Mouse (Mus musculus): ENCODE measurements around the gene Ifnlr1.
"Not testable (repeated sequence)": the region's sequence is repeated elsewhere in the genome, so short reads cannot be mapped to it uniquely, and the experiment has no call there.

Gene Ifnlr1

DNA sequence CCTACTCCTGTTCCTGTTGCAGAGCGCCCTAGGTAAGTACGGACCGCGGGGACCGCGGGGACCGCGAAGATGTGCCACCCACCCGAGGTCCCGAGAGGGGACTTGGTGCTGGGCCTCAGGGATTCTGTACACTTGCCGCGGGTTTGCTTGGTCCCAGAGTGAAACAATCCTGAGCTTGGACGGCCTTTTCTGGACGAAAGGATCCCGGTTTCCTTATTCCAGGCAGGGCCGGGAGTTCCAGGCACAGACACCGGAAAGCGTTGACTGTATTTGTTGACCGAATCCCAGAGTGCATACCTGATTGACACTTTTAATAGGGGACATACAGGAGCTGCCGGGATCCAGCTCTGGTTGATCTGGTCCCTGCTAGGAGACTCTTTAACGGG is 474 bp downstream of the Ifnlr1 start:
- DNase-seq (ENCODE audit: low read depth), result no peak

DNA sequence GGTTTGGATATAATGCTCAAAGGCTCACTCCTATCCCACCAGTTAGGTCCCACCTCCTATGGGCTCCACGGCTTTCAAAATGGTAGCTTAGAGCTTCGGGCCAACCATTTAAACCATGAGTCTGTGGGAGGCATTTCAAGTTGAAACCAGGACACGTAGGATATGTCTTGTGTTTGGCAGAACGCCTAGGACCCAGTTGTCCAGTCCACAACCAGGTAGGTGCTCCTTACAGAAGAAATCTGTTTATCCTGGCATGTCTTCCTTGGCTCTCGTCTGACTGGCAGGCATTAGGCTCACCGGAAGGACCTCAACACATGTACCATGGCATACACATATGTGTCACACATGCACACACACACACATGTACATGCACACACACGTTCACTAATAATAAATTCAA is 3.7 kb downstream of the Ifnlr1 start:
- DNase-seq (ENCODE audit: low read depth), result no peak

DNA sequence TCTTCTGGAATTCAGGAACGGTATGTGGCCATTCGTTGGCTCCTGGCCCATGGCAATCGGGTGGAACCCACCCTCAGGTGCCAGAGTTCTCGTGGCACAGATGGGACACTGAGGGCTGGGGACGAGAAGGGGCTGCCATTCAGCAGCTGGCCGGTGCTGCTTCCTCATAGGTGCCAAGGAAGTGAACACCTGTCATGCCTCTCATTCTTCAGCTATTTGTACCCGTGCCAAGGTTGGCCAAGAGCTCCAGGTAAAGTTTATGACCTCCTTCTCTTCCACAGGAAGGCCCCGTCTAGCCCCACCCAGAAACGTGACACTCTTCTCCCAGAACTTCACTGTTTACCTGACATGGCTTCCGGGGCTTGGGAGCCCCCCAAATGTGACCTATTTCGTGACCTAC is 4.2 kb downstream of the Ifnlr1 start:
- DNase-seq (ENCODE audit: low read depth), result no peak

DNA sequence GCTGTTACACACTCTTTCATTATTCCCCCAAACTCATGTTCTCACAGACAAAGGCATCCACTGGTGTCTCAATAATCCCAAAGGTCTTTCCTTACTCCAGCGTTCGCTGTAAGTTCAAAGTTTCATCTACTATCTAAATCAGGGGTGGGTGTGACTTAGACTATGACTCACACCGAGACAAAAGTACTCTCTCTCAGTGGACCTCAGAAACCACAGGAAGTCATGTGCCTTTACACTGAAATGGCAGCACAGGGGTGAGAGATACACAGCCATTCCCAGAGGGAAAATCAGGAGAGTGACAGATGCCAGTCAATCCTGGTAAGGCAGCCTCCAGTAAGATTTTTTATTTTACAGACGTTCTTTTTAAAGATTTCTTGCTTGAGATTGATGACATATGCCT is 6.8 kb downstream of the Ifnlr1 start:
- no peak for DNase-seq (ENCODE audit: low read depth)

DNA sequence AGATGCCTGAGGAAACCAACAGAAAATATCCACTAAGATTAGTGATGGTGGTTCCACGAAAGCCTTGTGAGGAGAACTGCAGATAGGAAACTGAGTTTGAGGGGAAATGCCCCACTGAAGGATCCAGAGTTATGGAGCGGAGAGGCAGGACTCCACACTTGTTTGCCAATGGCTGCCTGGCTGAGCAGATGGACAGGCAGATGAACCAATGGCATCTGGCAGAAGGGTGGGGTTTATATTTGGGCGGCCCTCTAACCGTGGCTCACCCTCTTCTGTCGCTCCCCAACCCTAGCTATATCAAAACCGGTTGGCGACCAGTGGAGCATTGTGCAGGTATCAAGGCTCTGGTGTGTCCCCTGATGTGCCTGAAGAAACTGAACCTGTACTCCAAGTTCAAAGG is 12.4 kb downstream of the Ifnlr1 start:
- DNase-seq (ENCODE audit: low read depth), result no peak

DNA sequence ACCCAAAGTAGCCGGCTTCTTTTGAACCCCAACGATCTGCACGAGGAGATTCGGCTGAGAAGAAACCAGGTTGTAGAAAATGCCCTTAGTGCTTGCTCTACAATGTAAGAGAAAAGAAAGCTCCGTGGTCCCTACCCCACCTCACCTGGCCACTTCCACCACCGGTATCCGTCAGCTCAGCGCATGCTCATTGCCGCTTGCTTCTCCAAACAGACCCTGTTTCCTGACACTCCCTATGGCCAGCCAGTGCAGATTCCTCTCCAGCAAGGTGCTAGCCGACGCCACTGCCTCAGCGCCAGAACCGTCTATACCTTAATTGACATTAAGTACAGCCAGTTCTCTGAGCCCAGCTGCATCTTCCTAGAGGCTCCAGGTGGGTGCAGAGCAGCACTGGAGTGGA is 17.4 kb downstream of the Ifnlr1 start:
- no peak for DNase-seq (ENCODE audit: low read depth)

DNA sequence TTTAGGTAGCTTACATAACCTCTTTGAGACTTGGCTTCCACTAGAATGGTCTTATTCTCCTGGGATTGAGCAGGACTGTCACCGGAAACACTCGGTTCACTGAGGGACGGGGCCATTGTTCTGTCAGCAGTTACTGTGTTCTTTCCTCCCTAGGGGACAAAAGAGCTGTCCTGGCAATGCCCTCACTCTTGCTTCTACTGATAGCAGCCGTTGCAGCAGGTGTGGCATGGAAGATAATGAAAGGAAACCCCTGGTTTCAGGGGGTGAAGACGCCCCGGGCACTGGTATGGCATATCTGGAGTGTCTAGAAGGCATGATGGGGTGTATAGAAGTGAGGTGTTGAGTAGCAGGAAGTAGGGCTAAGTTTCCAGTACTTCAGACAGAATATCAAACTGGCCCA is 17.9 kb downstream of the Ifnlr1 start:
- DNase-seq (ENCODE audit: low read depth), result no peak

DNA sequence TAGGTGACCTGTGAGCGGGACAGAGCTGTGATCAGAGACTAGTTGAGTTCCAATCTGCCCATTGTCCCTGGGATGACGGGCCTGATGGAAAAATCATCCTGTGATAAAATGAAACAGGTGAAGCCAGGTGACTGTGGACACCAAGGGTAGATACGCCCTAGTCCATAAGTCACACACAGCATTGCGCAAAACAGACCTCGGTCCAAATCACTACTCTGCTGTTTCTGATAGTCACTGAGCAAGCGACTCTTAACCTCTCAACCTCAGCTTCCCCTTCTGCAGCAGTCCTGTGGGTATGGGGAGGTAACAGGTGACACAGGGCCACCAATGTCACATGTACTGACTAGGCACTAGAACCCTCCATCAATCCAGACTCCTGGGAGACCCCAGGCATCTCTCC is 20.0 kb downstream of the Ifnlr1 start:
- no peak for DNase-seq (ENCODE audit: low read depth)

DNA sequence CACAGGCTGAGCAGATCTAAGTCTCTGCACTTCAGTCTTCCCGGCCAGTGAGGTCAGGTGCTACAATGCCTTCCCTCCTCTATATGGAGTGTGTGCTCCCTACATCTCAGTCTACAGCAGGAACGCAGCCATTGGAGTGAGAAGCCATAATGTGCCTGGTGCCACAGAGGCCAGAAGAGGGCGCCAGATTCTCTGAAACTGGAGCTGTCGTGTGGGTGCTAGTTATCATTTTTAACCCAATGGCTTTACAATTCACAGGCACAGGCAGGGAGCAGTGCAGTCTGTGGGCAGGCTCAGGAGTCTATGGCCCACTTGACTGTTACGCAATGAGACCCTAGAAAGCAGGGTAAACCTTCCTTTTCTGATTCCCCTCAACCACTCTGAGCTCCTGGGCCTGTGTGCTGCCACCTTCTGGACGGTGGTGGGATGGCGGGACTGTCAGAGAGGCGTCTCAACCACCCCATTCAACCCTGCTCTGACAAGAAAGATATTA is 23.0 kb downstream of the Ifnlr1 start:
- DNase-seq (ENCODE audit: low read depth), result peak; percentile 88

DNA sequence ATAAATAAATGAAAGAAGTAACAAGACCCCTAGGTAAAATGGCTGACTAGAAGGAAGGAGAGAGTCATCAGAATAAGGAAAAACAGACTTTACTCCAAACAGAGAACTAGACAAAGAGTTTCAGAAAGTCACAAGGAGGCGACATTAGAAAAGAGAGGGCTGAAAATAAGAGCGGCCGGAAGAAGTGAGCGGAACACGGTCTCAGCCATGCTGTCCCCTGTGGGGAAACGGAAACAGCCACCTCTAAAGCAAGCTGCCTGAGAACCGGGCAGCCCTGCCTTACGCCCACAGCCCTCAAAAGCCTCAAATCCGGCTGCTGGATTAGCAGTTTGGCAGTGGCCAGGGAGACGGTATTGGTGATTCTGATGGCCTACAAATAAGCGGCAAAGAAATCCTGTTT is 23.5 kb downstream of the Ifnlr1 start:
- DNase-seq (ENCODE audit: low read depth), result no peak

DNA sequence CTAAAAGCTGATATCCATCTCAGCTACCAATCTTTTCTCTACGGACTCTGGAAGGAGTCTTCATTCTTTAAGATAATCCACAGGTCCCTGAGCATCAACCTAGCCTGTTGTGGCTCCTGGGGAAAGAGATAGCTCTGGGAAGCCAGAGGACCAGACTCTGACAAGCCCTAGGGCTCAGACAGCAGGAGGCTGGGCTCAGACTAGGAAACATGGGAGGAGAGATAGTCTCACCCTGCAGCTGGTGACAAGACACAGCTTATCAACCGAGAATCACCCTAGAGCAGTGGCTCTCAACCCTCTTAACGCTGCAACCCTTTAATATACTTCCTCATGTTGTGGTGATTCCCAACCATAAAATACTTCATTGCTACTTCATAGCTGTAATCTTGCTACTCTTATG is 24.3 kb downstream of the Ifnlr1 start:
- DNase-seq (ENCODE audit: low read depth), result no peak

DNA sequence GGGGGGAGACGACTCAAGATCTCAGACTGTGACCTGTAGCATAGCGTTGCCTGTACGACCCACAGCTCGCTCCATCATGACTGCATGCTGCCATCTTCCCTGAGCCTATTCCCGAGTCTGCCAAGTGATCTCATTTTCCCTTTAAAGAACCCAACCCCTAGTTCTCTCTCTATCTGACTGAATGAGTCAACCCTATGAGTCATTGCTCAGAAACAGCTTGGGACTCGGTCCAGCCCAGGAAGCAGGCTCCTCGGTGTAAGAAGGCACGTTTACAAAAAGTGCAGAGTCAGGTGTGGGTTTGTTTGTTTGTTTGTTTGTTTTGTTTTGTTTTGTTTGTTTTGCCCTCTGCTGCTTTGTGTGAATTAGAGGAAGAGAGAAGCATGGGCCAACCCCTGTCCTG is 28.7 kb downstream of the Ifnlr1 start:
- DNase-seq (ENCODE audit: low read depth), result no peak

DNA sequence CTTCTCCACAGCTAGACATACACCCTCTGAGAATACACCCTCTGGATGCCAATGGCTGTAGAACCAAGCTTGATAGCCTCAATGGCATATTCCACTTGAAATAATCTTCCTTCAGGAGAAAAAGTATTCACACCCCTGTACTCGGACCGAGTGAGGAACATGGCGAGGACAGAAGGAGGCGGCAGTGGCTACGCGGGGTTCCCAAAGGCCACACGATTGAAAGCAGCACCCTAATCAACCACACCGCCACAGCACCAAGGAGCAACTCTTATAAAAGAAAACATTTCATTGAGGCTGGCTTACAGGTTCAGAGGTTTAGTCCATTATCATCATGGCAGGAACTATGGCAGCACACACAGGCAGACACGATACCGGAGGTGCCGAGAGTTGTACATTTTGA is 30.4 kb downstream of the Ifnlr1 start:
- not testable (repeated sequence) for DNase-seq (ENCODE audit: low read depth)

DNA sequence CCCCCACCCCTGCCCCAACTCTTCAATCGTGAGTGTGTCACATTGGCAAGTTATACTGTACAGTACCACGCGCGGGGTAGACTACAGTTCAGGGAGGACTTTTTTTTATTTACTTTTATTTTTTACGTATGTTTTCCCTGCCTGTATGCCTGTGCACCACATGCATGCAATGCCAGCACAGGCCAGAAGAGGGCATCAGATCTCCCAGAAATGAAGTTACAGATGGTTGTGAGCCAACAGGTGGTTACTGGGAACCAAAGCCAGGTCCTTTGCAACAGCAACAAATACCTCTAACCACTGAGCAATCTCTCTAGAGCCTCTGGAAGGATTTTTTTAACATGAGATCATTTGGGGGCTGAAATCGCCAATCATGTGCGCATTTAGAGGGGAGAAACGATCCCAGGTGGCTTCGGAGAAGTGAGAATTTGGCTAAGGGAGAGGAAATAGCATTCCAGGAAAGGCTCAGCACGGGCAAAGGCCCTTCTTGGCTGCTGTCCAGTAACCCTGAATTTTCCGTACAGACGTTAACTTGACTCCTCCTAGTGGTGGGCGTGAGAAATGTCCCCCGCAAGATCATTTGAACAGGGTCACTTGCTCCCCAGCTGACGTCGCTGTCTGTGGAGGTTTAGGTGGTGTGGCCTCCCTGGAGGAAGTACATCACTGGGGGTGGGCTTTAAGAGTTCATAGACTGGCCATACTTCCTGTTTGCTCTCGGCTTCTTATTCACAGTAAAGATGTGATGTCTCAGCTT is 36.6 kb downstream of the Ifnlr1 start:
- no peak for DNase-seq (ENCODE audit: low read depth)

DNA sequence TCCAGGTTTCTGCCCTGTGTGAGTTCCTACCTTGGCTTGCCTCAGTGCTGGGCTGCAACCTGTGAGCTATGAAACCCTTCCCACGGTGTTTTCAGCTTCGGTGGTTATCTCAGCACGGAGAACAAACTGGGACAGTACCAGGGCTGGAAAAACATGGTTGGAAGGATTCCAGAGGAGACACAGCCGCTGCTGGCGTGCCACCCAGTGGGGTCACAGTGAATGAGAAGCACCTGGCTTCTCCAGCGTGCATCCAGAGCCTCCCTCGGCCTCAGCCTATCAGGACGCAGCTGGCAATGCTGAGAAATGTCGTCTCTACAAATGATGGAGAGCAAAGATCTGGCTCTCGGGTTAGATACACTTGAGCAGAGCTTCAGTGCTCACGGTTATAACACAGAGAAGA is 40.3 kb downstream of the Ifnlr1 start:
- no peak for DNase-seq (ENCODE audit: low read depth)

DNA sequence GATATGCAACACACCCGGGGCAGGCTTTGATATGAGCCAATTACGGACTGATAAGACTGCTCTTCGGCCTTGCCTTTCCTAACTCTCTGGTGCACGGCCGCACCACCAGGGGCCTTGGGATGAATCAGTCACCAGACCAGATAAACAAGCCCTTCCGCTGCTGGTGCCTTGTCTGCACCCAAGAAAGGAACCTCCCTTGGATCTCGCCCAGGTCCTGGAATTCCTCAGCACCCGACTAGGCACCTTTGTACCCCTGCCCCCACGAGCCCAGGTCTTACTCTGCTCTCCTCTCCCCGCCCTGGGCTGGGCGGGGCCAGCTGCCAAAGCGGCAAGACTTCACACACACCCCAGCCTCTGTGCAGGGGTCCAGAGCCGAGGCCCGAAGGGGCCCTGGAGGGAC is 41.7 kb downstream of the Ifnlr1 start, which contains the start of gene Il22ra1:
Gene Il22ra1, plus strand, starts transcription at position 356 of the 400 bp plus-strand sequence.
- DNase-seq (ENCODE audit: low read depth), result no peak

DNA sequence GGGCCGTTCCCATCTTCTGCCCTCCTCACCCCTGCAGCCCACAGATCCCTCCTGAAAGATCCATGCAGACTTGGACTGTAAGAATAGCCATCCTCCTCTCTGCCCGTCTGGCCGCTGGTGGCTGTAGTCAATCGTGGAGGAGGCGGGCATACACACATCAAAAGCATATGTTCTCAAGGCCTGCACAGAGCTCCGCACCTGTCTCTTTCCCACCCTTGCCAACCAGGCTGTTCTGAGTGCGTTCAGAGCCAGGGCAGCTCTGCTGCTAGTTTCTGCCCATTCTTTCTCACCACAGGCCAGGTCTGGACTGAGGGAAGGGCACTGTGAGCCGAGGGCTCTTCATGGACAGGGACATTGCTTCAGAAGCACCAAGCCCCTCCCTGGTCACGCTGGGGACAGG is 44.1 kb downstream of the Ifnlr1 start:
- no peak for DNase-seq (ENCODE audit: low read depth)

DNA sequence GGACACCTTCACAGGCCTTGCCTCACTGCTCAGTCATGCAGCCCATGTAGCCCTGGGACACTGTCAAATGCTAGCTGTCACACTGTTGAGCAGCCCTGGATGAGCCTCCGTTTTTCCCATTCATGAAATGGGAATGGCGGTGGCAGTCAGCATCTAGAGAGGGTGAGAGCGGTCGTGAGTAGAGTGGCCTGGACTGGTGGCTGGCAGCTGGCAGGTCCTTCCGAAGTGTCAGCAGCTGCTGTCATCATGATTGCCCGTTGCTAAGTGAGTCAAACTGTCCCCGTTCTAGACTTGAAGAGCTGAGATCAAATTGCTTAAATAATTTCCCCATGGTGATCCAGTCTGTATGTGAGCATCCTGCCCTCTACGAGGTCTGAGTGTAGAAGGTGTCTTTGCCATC is 44.9 kb downstream of the Ifnlr1 start:
- no peak for DNase-seq (ENCODE audit: low read depth)

DNA sequence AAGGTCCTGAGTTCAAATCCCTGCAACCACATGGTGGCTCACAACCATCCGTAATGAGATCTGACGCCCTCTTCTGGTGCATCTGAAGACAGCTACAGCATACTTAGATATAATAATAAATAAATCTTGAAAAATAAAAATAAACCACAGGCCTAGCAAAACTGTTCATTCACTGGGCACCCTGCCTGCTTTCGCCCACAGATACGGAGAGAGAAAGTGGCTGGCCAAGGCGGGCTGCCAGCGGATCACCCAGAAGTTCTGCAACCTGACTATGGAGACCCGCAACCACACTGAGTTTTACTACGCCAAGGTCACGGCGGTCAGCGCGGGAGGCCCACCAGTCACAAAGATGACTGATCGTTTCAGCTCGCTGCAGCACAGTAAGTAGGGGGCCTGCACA is 47.8 kb downstream of the Ifnlr1 start:
- no peak for DNase-seq (ENCODE audit: low read depth)

DNA sequence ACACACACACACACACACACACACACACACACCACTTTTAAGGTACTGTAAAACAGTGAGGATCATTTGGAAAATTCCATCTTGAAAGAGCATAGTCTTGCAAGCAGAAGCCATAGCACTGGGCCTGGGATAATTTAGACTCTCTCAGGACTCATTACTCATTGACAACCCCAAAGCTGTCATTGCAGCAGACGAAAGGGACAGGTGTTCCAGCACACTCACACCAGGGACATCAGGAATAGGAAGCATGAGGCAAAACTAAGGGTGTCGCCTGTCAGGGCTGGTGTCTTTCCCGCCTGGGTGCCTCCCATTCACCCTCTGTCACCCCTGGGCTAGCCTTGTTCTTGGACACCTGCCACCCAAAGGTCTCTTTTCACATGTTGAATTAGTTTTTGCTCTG is 50.8 kb downstream of the Ifnlr1 start:
- DNase-seq (ENCODE audit: low read depth), result no peak

DNA sequence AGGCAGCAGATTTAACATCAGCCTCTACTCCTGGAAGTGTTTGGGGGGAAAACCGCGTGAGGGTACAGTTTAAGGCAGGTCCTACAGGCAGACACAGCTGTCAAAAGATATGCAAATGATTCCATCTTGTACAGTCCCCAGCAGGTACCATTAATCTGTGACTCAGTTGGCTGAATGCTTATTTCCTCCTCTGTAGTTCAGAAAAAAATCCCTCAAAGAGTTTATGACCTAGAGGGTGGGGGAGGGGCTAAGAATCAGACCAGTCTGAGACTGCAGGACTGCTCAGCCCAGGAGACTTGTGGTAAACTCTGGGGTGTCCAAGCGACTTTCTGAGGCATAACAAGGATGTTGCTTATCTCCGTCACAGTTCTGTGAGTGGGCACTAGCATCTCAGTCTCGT is 52.1 kb downstream of the Ifnlr1 start:
- DNase-seq (ENCODE audit: low read depth), result no peak

DNA sequence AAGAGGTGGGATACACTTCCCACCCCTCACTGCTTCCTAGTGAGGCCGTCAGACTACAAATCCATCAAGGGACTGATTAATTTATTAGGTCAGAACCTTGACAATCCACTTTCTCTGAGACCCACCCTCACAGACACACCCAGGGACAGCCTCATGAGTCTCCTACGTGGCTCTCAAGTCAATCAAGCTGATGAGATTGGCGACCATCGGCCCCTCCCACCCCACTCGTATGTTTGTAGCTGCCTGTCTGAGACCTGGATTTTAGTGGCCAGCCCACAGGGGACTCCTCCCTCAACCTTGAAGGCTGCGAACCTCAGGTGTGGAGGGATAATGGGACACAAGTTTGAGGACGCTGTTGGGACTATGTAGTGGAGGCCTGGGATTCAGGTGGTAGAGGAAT is 53.1 kb downstream of the Ifnlr1 start:
- DNase-seq (ENCODE audit: low read depth), result no peak

DNA sequence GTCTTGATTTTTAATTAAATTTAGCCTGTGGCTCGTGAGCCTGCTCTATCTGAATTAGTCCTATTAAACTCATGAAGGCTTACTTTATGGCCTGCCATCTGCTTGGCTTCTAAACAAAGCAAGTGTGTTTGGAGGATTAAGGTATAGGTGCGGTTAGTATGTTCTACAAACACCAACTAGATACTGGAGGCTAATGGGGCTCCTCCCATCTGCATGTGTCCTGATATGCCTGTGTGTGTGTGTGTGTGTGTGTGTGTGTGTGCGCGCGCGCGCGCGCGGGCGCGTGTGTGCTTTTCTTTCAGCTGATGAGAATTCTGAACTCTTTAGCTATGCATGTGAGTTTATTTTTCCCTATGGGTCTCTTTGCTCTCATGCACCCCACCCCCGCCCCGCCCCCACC is 53.6 kb downstream of the Ifnlr1 start:
- no peak for DNase-seq (ENCODE audit: low read depth)

DNA sequence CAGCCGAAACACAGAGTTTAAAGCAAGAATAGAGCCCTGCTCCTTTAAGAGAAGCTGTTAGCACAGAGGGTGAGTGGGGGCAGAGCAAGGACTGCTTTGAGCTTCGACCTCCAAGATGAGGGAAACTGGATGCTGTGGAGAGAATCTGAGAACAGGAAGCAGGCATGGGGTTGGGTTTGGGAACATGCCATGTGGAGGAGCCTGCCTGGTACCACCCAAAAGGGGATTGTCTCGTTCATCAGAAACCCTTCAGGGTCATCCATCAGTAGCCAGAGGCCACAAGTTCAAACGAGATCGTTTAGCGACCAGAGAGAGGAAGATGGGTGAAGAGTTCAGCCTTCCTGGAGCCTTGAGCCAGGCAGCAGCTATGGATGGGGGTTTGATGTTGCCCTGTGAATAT is 57.4 kb downstream of the Ifnlr1 start:
- no peak for DNase-seq (ENCODE audit: low read depth)

Measured in naive thymus-derived CD4-positive, alpha-beta T cell, adult 2 months (primary cell).